Mouse (Mus musculus) myocyte (in vitro differentiated cells): ENCODE data around the gene Elk3. TPM values are rescaled to one million over a fixed set of nuclear protein-coding genes. Genes with fewer than 3 reads are reported as not detected.

Experiments used
- H3K27me3 ChIP-seq: one replicate; pipeline ENCODE4 v1.6.1; 2011; ENCODE audit not compliant: control insufficient read depth, insufficient read depth, insufficient read length
- H3K36me3 ChIP-seq: one replicate; pipeline ENCODE4 v1.6.1; 2011; ENCODE audit not compliant: control insufficient read depth, insufficient read depth
- H3K4me2 ChIP-seq: one replicate; pipeline ENCODE4 v1.6.1; 2011; ENCODE audit warnings: low read depth, control low read depth
- H3K4me3 ChIP-seq: one replicate; pipeline ENCODE4 v1.5.1; 2011; ENCODE audit warnings: mild to moderate bottlenecking, control low read depth, moderate library complexity
- H3K79me2 ChIP-seq: one replicate; pipeline ENCODE4 v1.6.1; 2011; ENCODE audit not compliant: control insufficient read depth, insufficient read depth
- H3ac ChIP-seq: one replicate; pipeline ENCODE4 v1.6.1; 2011; ENCODE audit not compliant: control insufficient read depth, insufficient read length
- CEBPB ChIP-seq: IDR thresholded peaks from 2 replicates; pipeline ENCODE4 v1.6.1; 2011; ENCODE audit warnings: mild to moderate bottlenecking, moderate library complexity; ENCODE audit not compliant: poor library complexity, insufficient read depth, severe bottlenecking
- E2F4 ChIP-seq: IDR thresholded peaks from one replicate; pipeline ENCODE4 v1.6.1; 2011; ENCODE audit warnings: mild to moderate bottlenecking, control low read depth, moderate library complexity; ENCODE audit not compliant: insufficient read depth
- MAX ChIP-seq: IDR thresholded peaks from one replicate; pipeline ENCODE4 v1.6.1; 2011; ENCODE audit warnings: low read depth, mild to moderate bottlenecking, control low read depth
- MYOD1 ChIP-seq, 3 experiments: IDR thresholded peaks; one replicate each; pipeline ENCODE4 v1.6.1; 2011; ENCODE audit warnings: control low read depth in 2 of 3, low read depth in 2 of 3, mild to moderate bottlenecking in 2 of 3, moderate library complexity in 1 of 3; ENCODE audit not compliant: insufficient read length in 2 of 3, control insufficient read depth in 1 of 3
- MYOG ChIP-seq, 3 experiments: IDR thresholded peaks; one replicate each; pipeline ENCODE4 v1.6.1; 2011; ENCODE audit warnings: control low read depth in 2 of 3, low read depth in 2 of 3, mild to moderate bottlenecking in 2 of 3; ENCODE audit not compliant: insufficient read length in 2 of 3, control insufficient read depth in 1 of 3, insufficient read depth in 1 of 3
- POLR2A ChIP-seq: IDR thresholded peaks from one replicate; pipeline ENCODE4 v1.6.1; 2011; ENCODE audit warnings: low read depth, mild to moderate bottlenecking, control low read depth, moderate library complexity; ENCODE audit not compliant: insufficient read length
- POLR2AphosphoS2 ChIP-seq: IDR thresholded peaks from one replicate; pipeline ENCODE4 v1.6.1; 2011; ENCODE audit warnings: low read depth, control low read depth; ENCODE audit not compliant: insufficient read length
- REST ChIP-seq: IDR thresholded peaks from one replicate; pipeline ENCODE4 v1.6.1; 2011; ENCODE audit warnings: mild to moderate bottlenecking, control low read depth, moderate library complexity; ENCODE audit not compliant: insufficient read depth, insufficient read length
- SRF ChIP-seq: IDR thresholded peaks from one replicate; pipeline ENCODE4 v1.6.1; 2011; ENCODE audit warnings: low read depth; ENCODE audit not compliant: control insufficient read depth, insufficient read length
- TCF12 ChIP-seq: IDR thresholded peaks from one replicate; pipeline ENCODE4 v1.6.1; 2011; ENCODE audit warnings: mild to moderate bottlenecking, control low read depth; ENCODE audit not compliant: poor library complexity, insufficient read depth, severe bottlenecking
- TCF3 ChIP-seq: IDR thresholded peaks from one replicate; pipeline ENCODE4 v1.6.1; 2011; ENCODE audit warnings: low read depth, control low read depth; ENCODE audit not compliant: insufficient read length
- USF1 ChIP-seq: IDR thresholded peaks from one replicate; pipeline ENCODE4 v1.6.1; 2011; ENCODE audit warnings: low read depth, mild to moderate bottlenecking, control low read depth, moderate library complexity
- polyA plus RNA-seq: library from polyadenylated mRNA; unstranded; fragments of >200 nt; fragmentation: generic; extraction: Trizol; gene quantifications from one replicate; pipeline ENCODE4 v1.2.1, GENCODE M21; 2012; ENCODE audit warnings: missing spikeins

Gene Elk3
- polyA plus RNA-seq, 1 experiment = 28.4 TPM

DNA sequence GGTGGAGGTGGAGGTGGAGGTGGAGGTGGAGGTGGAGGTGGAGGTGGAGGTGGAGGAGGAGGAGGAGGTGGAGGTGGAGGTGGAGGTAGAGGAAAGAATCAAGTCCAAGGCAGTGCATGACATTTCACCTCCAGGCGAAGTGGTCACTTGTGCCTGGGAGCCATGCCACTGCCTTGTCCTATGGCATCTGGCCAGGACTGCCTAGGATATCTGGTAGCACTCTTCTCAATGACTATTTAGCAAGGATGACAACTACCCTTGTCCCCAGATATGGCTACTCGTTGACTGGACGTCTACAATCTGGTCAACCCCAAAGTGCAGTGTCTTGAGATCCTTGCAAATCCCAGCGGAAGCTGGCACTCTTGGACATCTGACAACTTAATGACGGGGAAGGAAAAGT, 27.6 kb upstream of the Elk3 start:
- TF ChIP-seq CEBPB = no peak
- no peak for TF ChIP-seq TCF3
- no peak for TF ChIP-seq SRF
- TF ChIP-seq POLR2AphosphoS2 = no peak
- no peak for TF ChIP-seq MYOD1 (IDR thresholded peaks at IDR 0.05; ENCODE audit: control insufficient read depth in 1 of 3, insufficient read length in 2 of 3, low read depth in 2 of 3)
- no peak for TF ChIP-seq E2F4
- TF ChIP-seq MYOG (IDR thresholded peaks at IDR 0.05; ENCODE audit: control insufficient read depth in 1 of 3, insufficient read depth in 1 of 3, insufficient read length in 2 of 3, low read depth in 2 of 3) = no peak
- TF ChIP-seq REST = no peak
- TF ChIP-seq TCF12 = no peak
- no peak for TF ChIP-seq USF1
- no peak for TF ChIP-seq MAX
- no peak for TF ChIP-seq POLR2A
- no peaks in the 10 kb centered on the region for H3K27me3 ChIP-seq
- no peaks in the 10 kb centered on the region for H3K36me3 ChIP-seq
- H3K4me3 ChIP-seq = no peak overlapping the region
- H3ac ChIP-seq = no peak overlapping the region
- H3K4me2 ChIP-seq = no peak overlapping the region
- no peaks in the 10 kb centered on the region for H3K79me2 ChIP-seq

DNA sequence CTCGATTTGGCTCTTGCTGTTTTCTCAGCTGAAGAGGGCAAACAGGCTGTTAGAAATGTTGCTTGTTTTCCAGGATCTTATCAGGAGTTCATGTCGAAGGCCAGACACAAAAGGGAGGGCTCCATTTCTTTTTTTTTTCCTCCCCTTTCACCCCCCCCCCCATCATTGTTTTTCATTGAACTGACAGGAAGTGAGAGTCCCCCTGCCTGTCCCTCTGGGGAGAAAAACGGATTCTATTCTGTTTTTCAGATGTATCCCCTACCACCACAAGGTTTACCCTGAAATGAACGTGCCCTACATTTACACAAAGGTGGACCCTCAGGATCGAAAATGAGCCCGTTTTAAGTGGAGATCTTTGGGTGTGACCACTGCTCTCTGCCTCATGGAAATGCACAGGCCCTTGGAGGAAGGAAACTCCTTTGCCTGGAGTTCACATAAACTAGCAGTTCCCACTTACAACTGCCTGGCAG, 25.6 kb upstream of the Elk3 start:
- Histone ChIP-seq H3K36me3 (no peaks in the 10 kb centered on the region), H3K4me2 (no peak overlapping the region), H3K27me3 (no peaks in the 10 kb centered on the region), H3K4me3 (no peak overlapping the region), H3K79me2 (no peaks in the 10 kb centered on the region), H3ac (no peak overlapping the region)
- no peak for TF ChIP-seq POLR2A
- no peak for TF ChIP-seq CEBPB
- TF ChIP-seq TCF12 = no peak
- TF ChIP-seq MYOD1 (IDR thresholded peaks at IDR 0.05; ENCODE audit: control insufficient read depth in 1 of 3, insufficient read length in 2 of 3, low read depth in 2 of 3) = no peak
- TF ChIP-seq MYOG (IDR thresholded peaks at IDR 0.05; ENCODE audit: control insufficient read depth in 1 of 3, insufficient read depth in 1 of 3, insufficient read length in 2 of 3, low read depth in 2 of 3) = no peak
- no peak for TF ChIP-seq USF1
- no peak for TF ChIP-seq TCF3
- TF ChIP-seq POLR2AphosphoS2 = no peak
- no peak for TF ChIP-seq MAX
- no peak for TF ChIP-seq REST
- no peak for TF ChIP-seq E2F4
- no peak for TF ChIP-seq SRF

DNA sequence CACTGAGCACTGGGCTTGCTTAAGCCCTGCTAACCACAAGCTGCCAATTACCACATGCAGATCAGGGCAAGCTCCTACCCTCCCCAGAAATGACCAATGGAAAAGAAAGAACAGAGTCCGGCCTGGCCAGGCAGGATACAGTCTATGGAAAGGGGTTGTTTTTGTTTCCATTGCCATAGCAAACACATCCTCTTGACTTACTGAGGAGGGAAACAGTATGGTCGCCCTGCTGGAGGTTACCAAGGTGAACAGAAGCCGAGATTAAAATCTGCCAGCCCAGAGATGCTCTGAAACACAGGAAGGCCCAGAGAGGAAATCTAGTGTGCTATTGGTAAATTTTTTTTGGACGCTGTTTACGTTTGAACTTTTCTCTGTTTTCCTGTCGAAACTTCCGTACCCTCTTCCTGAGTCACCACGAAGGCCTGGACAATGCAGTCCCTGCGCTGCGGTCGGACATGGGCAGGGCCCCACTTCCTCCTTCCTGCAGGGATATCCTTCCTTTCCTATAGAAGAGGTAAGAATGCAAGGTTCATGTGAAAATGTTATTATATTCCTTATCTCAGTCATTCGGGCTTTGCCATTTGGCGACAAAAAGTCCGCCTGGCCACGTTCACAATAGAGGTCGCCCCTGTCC, 25.0 kb upstream of the Elk3 start:
- Histone ChIP-seq H3ac (no peak overlapping the region), H3K4me3 (no peak overlapping the region), H3K36me3 (no peaks in the 10 kb centered on the region), H3K4me2 (no peak overlapping the region), H3K79me2 (no peaks in the 10 kb centered on the region), H3K27me3 (no peaks in the 10 kb centered on the region)
- TF ChIP-seq TCF3 (no peak), MAX (no peak), E2F4 (no peak), POLR2AphosphoS2 (no peak), TCF12 (no peak), CEBPB (no peak), USF1 (no peak), REST (no peak), POLR2A (no peak), SRF (no peak), MYOD1 (IDR thresholded peaks at IDR 0.05; ENCODE audit: control insufficient read depth in 1 of 3, insufficient read length in 2 of 3, low read depth in 2 of 3) (no peak), MYOG (IDR thresholded peaks at IDR 0.05; ENCODE audit: control insufficient read depth in 1 of 3, insufficient read depth in 1 of 3, insufficient read length in 2 of 3, low read depth in 2 of 3) (no peak)

DNA sequence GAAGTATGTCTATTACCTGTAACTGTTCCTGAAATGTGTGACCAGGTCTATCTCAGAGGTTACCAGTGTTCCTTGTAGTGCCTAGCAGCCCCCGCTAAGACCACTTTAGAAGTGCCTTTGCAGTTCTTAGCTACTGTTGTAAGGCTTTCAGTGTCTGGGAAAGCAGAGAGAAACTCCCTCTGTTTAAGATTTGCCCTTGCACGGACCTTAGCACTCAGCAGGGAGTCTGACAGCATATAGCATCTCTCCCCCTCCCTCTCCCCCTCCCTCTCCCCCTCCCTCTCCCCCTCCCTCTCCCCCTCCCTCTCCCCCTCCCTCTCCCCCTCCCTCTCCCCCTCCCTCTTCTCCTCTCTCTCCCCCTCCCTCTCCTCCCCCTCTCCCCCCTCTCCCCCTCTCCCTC, 24.1 kb upstream of the Elk3 start:
- Histone ChIP-seq H3ac (no peak overlapping the region), H3K4me3 (no peak overlapping the region), H3K79me2 (no peaks in the 10 kb centered on the region), H3K36me3 (no peaks in the 10 kb centered on the region), H3K4me2 (no peak overlapping the region), H3K27me3 (no peaks in the 10 kb centered on the region)
- TF ChIP-seq POLR2A = no peak
- no peak for TF ChIP-seq MYOG (IDR thresholded peaks at IDR 0.05; ENCODE audit: control insufficient read depth in 1 of 3, insufficient read depth in 1 of 3, insufficient read length in 2 of 3, low read depth in 2 of 3)
- no peak for TF ChIP-seq TCF3
- TF ChIP-seq MYOD1 (IDR thresholded peaks at IDR 0.05; ENCODE audit: control insufficient read depth in 1 of 3, insufficient read length in 2 of 3, low read depth in 2 of 3) = no peak
- TF ChIP-seq SRF = no peak
- TF ChIP-seq TCF12 = no peak
- TF ChIP-seq POLR2AphosphoS2 = no peak
- no peak for TF ChIP-seq CEBPB
- no peak for TF ChIP-seq USF1

DNA sequence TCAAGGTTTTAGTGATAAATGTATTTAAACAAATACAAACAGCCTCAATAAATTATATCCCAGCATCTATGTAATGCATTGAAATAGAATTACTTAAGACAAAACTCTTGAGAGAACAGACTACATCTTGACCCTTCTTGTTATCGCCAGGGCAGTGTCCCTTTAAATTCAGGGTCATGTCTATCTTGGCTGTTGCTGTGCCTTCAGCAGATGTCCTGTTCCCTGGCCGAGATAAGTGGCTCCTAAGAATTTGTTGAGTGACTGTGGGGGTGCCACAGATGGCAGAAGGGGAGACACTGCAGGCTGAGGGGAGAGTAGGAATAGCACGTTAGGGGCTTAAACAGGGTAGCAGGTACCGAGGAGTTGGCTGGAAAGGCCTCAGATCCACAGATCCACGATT, 22.3 kb upstream of the Elk3 start:
- Histone ChIP-seq H3K4me2 (no peak overlapping the region), H3ac (no peak overlapping the region), H3K4me3 (no peak overlapping the region), H3K36me3 (no peaks in the 10 kb centered on the region), H3K27me3 (no peaks in the 10 kb centered on the region), H3K79me2 (no peaks in the 10 kb centered on the region)
- TF ChIP-seq TCF12 (no peak), MYOD1 (IDR thresholded peaks at IDR 0.05; ENCODE audit: control insufficient read depth in 1 of 3, insufficient read length in 2 of 3, low read depth in 2 of 3) (no peak), REST (no peak), MYOG (IDR thresholded peaks at IDR 0.05; ENCODE audit: control insufficient read depth in 1 of 3, insufficient read depth in 1 of 3, insufficient read length in 2 of 3, low read depth in 2 of 3) (no peak), USF1 (no peak), TCF3 (no peak), SRF (no peak), MAX (no peak), POLR2A (no peak), E2F4 (no peak), CEBPB (no peak), POLR2AphosphoS2 (no peak)
